Mouse (Mus musculus) olfactory bulb, adult 2 months (tissue): Measurements from ENCODE around the gene Kcnq5.

ENCODE experiments used
- CTCF ChIP-seq: fragments of 200-500 bp; IDR thresholded peaks from 2 replicates; pipeline ENCODE4 v1.5.1; 2012; ENCODE audit warnings: low read depth, mild to moderate bottlenecking, low read length, moderate library complexity; ENCODE audit not compliant: insufficient read depth
- POLR2A ChIP-seq: fragments of 200-500 bp; IDR thresholded peaks from 2 replicates; pipeline ENCODE4 v1.6.1; 2012; ENCODE audit warnings: mild to moderate bottlenecking, low read depth, low read length, moderate library complexity; ENCODE audit not compliant: insufficient read depth

DNA sequence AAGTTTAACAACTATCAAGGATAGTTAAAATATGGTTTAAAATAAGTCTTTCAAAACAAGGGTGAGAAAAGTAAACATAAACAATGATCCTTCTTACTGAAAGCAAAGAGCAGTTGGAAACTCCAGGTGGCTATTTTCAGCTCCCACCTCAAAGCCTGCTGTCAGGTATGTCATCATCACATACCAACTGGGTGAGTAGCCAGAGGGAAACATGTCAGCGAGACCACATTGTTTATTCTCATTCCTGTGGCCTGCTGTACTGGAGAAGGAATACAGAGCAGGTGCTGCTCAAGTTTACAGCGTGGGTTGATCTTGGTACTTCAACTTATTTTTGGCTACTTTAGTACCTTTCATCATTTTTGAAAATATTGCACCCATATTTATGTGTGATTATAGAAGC lies 347.8 kb downstream of the Kcnq5 start:
- TF ChIP-seq CTCF (no peak), POLR2A (no peak)
